Mouse (Mus musculus) hindlimb bud, embryonic 11.5 days (tissue): ENCODE data around the gene Gm44511.
"Not testable (repeated sequence)": the region's sequence is repeated elsewhere in the genome, so short reads cannot be mapped to it uniquely, and the experiment has no call there.

Source experiments
- DNase-seq: peaks from one replicate; pipeline ENCODE4 v3.0.0-alpha.2; 2012; ENCODE audit warnings: low read depth, low spot score; ENCODE audit errors: extremely low spot score

Gene Gm44511

DNA sequence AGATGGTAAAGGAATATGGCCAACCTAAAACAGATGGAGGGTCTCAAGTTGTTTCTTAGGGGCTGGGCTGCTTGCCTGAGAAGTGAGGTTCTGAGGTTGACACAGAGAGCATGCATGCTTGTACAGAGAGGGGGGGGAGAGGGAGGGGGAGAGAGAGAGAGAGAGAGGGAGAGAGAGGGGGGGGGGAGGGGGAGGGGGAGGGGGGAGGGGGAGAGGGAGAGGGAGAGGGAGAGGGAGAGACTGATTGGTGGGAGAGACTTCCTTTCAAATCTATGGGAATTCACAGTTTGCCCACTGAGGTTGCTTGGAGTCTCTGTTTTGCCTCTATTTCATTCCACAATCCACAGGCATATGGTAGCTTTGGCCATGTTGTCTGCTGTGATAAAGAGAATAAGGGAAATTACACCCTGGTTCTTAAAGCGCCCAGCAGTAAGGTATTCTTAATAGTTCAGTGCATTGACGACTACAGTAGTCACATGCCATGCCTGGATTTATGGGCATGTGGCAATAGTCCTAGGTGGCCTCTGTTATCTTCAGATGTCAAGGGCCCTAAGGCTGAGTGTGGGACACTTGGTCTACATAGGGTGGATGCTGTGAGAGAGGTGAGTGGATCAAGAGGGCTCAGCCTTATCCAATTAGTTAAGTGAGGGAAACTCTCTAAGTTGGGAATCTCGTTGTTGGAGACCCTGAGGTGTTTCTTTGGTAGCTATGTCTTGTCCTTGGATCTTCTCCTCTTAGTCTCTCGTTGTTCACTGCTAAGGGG is 15.4 kb upstream of the Gm44511 start:
- no peak for DNase-seq

DNA sequence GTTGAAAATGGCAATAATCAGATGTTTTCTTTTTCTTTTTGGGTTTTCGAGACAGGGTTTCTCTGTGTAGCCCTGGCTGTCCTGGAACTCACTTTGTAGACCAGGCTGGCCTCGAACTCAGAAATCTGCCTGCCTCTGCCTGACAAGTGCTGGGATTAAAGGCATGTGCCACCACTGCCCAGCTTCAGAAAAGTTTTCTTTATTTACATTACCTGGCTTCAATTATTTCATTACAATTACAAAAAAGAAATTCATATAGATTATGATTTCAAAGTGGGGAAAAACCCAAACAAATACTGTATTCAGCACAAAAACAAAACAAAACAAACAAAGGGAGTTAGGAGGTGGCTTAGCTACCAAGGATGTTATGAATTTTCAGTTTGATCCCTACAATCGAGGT is 14.6 kb upstream of the Gm44511 start:
- not testable (repeated sequence) for DNase-seq

DNA sequence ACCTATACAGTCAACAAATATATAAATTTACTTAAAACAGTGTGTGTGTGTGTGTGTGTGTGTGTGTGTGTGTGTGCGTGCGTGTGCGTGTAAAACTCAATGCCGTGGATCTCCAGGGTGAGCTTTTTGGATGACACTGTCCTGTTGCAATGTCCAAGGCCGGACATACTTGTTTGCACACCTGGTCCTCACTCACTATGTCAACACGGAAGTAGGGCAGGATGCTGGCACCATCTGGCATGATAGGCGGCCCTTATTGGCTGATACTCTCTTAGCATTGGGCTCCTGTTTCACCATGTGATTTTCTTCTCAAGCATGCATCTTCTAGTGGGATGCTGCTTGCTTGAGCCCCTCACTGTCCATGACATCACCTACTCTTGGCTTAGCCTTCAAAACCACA is 13.8 kb upstream of the Gm44511 start:
- DNase-seq, result no peak

DNA sequence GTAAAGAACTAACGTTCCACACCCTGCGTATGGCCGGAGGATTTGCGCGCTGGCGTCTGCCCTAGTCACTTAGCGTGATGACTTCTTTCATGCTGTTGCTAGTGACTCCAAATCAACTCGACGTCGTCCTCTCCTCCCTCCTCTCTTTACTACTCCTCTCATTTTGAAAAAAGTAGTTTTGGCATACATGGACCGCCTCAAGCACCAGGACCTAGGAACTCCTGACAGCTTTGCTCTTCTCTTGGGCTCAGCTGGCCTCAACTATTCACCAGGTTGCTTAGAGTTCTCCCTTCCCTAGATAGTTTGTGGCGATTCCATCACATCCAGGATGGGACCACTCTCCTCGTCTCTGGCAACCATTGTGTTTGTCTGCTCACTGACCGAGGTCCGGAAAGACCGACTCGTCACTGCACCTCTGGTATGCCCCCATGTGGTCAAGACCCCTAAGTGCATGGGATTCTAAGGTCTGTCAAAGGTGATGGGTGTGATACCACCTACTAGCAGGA is 13.2 kb upstream of the Gm44511 start:
- DNase-seq, result peak; percentile 91

DNA sequence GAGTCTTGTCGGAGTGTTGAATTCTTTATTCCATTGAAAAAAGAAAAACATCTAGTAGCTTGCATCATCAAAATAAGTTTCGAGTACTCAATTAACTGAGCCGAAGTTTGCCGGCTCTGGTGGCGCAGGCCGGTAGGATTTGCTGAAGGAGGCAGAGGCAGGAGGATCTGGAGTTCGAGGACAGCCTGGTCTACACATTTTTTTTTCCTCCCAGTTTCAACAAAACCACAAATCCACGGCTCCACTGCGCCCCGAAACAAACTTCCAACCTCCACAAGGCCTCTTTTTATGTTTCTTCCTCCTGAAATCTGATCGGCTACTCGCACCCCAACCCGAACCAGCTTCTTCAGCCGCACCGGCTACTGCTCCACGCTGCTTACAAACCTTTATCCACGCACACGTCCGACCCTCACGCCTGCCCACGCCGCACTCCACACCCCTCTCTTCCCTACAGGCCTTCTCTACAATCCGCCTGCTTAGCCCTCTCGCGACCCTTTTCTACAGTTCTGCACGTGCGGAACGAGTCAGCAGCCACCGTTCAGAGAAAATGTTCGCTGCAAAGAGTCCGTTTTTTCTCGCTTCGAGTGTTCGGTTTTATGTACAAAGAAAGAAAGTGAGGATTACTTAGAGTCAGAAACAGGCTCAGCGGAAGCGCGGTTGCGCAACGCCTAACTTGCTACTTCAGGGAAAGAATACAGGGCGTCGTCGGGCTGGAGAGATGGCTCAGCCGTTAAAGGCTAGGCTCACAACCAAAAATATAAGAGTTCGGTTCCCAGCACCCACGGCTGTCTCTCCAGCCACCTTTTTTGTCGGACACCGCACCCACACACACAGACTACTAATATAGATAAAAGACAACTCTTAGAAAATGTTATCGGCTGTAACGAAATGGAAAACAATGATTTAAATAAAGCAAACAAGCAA is 12.5 kb upstream of the Gm44511 start:
- peak; percentile 91 for DNase-seq

DNA sequence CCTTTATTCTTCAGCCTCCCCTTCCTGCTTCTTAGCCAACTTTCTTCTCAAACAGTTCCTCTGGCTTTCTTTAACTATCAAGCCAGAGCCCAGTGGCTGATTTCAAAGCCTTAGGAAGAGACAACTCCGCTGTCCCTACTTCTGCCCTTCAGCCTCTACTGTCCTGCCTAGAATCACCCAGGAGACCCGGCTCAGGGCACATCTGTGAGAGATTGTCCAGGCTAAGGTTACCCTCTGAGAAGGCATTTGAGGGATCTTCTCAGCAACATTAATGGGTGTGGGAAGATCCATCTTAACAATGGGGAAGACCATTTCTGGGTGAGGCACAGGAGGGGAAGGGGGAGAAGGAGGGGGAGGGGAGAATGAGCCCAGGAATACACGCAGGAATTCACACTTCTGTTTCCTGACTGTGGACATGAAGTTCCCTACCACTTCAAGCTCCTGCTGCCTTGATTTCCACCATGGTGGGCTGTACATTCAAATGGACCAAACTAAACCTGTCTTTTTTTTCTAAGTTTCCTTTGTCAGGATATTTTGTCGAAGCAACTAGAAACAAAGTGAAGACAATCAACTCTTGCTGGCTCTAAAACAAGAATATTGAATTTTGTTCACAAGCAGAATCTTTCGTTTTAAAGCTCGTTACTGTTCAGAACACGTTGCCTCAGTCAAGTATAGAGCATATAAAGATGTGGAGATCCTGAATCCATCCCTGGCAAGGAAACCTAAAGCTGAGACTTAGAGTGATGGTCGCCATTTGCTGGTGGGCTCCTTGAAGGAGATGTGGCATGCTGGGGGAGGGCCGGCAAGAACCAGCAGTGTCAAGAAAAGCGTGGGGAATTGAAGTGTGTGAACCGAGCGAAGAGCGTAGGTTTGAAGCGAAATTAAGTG is 11.6 kb upstream of the Gm44511 start:
- DNase-seq, result peak; percentile 73

DNA sequence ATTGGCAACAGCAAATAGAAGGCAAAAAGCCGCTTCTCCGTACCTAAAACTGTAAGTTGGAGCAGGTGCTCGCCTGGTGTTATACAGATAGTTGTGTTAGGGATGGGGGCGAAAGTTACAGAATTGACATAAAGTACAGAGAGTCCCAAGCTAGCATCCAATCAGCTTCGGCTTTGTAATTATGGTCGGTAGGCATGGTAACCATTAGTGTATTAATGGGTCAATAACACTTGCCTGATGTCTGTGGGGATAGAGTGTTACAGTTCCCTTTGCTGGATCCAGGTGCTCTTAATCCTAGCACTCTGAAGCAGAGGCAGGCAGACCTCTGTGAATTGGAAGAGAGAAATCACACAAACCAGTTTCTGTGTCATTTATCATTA is 10.8 kb upstream of the Gm44511 start:
- DNase-seq, result no peak

DNA sequence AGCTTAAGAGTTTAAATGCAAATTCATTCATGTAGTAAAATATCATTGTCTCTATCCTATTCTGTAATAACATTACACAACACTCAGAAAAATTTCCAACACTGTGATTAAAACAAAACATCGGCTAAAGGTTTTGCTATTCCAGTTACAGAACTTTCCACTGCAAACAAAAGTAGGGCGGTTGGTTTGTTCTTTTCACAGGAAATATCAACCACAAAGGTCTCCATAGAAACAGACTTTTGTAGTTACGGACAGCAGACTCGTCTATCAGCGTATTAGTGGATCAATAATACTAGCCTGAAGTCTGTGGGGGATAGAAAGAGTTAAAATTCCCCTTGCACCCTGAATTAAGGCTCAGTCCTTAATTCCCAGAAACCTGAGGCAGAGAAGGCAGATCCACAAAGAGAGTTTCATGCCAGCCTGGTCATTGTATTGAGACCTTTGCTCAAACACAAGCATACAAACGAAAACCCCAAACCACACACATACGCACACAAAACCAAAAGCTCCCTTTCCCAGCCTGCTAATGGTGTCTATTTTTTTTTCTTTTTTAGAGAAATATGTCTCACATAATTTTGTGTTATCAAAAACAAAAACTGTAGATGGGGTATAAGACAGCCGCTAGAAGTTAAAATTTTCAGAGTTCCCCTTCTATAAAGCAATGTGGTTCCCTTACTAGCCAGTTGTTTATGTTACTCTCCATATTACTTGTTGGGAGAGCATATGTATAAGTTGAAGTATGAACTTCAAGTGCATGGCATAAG is 10.3 kb upstream of the Gm44511 start:
- no peak for DNase-seq

DNA sequence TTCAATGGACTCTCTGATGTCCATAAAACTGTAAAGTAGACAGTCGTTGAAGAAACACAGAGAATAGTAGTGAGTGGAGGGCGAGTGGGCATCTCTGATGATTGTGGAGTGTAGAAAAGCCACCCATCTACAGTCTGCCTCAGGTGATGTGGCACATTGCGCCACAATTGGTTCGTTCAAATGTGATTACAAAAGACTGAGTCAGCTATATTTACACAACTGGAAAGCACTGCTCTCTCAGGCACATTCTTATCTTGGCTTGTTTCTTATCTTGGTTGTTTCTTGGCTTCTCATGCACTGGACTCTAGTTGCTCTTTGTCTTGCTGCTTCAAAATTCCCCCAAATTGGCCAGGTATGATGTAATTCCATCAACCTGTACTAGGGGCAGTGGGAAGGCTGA is 9.5 kb upstream of the Gm44511 start:
- no peak for DNase-seq

DNA sequence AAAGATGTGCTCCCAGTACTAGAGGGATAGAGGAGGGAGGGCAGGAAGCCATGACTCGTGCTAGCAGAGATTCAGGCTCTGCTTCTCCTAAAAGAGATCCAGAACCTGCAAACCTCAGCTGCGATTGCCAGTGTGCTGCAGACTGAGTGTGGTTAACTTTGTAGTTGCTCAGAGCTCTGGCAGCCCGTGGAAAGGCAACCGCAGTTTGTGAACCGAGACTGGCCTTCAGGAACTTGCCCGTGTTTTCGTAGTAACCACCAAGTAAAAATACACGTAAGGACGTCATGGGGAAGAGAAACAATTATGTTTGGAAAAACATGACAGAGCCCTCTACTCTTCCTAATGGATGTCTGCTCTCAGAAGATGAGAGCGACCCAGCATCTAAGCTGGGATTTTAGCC is 6.9 kb upstream of the Gm44511 start:
- no peak for DNase-seq

DNA sequence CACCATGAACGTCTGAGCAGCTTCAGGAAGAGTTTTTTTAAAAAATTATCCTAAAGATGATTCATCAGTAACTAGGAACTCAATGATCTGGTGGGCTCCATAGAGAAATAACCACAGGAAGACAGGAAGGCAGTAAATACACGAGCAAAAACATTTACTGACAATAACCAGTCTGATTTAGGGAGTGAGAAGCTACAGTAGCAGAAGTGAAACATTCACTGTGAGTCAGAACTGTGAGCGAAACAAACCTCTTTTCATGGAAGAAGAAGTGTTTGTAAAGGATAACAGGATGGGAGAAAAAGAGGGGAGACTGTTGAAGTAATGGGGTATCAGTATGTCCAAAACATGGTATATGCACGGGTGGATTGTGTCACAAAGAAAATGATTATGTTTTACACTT is 3.7 kb upstream of the Gm44511 start:
- DNase-seq, result no peak

DNA sequence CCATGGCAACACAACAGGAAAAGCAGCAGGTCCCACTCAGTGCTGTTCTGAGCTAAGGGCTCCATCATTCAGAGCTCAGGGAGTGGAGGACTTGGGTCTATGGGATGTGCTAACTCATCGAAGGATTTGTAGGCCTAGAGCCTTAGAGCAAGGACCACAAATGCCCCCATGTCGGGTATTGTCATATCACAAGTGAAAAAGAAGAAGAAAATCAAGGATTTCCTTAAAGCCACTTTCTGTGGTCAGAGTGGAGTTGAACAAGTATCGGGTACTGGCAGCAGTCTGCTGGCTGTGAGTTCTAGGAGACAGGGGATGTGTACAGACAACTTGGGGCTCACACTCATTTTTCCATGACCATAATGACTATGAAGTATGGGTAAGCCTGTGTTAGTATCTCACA is 666 bp upstream of the Gm44511 start:
- no peak for DNase-seq

DNA sequence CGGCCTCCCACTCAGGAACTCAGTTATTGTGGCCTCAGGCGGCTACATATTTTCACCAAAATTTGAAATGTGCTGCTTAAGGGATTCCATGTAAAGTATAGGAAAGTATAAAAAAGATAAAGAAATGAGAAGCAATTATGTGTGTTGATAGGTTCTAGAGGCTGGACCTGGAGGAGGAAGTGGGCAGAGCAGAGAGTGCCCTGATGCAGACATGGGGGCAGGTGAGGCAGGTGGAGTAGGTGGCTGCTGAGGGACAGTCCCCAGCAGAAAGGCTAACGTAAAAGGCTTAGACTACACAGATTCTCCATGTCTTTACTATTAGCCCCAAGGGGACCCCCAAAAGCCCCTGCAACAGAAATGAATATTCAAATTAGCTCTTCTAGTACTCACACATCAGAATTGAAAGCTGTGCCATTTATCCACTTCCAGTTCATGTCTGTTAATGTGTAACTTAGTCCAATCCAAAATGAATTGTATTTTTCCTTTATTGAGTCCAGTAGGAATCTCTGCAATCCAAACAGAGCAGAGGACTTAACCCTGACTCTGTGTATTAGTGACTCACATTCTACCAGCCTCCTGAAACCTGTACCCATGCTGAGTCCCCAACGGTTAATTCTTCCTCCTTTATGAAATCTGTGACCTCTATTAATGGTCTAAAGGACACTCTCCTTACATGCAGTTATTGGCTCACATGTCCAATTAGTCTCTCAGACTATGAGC is 7.9 kb downstream of the Gm44511 start:
- DNase-seq, result no peak

DNA sequence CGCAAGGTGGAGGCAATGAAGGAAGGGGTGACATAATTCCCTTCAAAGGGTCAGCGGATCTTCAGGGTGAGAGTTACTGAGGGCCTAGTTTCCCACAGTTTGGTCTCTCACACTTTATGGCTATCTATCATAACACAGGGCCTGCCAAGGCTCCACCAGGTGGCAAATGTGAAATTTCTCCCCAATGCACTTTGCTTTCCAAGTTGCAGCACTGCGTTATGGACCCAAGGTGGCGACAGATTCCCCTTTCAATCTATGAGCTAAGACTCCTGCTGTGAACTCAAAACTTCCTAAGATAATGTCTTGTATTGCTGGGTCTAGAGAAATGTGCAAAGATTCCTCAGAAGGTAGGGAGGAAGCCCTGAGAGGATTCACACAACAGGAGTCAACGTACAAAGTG is 17.6 kb downstream of the Gm44511 start:
- DNase-seq, result no peak

DNA sequence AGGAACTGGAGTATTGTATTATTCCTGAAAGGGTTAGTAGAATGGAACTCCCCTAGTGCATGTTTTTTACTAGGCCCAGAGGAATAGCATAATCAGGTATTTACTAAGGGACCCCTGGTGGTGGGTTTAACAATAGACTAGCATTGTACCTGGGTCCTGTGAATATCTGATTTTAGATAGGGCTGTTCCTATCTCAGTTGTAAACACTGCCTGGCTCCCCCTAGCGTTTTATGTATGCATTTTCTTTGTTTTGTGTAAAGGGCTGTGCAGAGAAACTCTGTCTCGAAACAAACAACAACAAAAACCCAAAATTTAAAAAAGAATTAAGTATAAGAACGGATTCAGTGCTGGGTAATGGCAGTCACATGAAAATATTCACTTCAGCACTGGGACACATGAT is 19.1 kb downstream of the Gm44511 start:
- no peak for DNase-seq

DNA sequence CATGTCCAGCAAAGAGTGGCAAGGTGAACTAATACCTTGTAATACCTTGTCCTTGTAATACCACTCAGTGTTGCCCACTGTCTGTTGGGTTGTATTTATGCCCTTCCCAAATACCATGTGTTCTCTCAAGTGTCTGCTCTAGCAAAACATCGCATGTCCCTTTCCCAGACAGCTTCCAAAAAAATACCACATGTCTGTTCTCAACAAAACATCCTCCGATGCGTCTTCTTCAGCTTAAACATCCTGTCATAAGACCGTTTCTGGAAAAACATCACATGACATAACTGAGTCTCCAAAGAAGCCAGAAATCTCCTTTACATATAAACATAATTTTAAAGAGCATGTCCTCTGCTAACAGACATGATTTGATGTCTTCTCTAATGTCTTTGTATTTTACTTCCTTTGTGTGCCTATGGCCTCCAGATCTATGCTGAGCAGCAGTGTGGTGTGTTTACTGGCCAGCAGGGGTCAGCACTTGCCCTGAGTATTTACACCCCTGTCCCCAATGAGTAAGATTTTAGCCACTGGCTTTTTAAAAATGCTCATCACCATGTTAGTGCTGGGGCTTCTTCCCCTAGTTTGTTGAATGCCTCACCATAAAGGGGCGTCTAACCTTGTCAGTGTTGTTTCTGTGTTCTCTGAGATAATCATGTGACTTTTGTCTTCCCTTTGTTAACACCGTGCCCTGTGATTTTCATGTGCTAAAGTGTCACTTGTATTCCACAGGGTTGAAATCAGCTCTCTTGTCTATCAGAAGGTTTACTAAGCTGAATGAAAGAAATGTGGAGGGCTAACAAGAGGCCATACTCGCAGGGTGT is 21.1 kb downstream of the Gm44511 start:
- not testable (repeated sequence) for DNase-seq

DNA sequence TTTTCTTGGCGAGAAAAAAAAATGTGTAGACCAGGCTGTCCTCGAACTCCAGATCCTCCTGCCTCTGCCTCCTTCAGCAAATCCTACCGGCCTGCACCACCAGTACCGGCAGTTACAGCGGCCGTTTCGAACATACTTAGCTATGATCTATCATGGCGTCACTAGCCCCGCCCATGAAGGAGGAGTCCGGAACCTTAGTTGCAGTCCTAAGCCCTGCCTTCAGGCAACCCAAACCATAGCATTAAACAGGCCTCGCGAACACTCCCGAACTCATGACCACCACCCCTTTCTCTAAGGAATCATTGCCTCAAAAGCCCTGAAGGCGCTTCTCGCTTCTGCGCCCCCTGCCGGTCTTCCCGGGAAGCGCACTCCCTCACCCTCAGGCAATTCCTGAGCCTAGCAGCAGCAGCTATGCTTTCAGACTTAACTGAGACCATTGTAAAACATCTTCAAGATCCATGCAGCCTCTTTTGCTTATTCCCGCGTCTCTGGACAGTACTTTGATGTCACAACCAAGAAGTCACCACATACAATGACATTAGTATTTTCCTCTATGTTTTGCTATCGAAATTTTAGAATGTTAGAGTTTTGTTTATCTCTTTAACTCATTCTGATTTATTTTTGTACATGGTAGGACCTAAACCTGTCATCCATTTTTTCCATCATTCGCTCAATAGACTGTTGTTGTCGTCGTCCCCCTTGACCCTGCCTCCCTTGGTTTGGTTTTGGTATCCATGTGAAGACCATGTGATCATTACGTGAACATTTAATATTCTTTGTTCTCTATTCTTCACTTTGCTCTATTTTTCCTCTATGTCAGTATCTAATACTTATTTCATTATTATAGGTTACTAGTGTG is 22.9 kb downstream of the Gm44511 start:
- peak; percentile 96 for DNase-seq

DNA sequence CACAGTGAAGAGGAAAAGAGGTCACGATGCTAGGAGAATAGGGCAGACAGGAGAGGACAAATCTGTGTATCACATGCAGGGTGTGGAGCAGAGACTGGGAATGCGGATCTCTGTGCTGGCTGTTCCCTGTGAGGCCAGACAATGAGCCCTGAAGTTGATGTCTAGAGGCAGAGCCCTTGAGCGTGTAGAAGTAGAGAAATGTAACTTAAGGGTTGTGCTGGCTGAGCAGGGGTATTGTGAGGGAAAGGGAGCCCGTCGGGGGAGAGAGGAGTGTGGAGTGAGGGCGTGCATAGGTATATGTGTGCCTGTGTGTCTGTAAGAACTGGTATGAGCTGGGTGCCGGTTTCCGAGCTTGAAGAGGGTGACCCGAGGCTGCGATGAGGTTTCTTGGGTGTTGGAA is 23.6 kb downstream of the Gm44511 start:
- no peak for DNase-seq
